Mouse (Mus musculus) heart, adult 2 months (tissue): ENCODE results near the gene Defb36. TPM values are rescaled to one million over a fixed set of nuclear protein-coding genes. Genes with fewer than 3 reads are reported as not detected.
A peak's percentile ranks its signal among the peaks of the same experiment; 100 is the strongest.

Experiments used
- DNase-seq, 2 experiments: peaks; one replicate each; pipeline ENCODE4 v3.0.0; 2021
- H3K27ac ChIP-seq: fragments of 200-600 bp; 2 replicates; pipeline ENCODE4 v1.8.1; 2022
- H3K27me3 ChIP-seq: fragments of 200-500 bp; 2 replicates; pipeline ENCODE4 v1.6.1; 2012; ENCODE audit warnings: mild to moderate bottlenecking, low read length, inconsistent platforms, mixed read lengths; ENCODE audit not compliant: control insufficient read depth, insufficient read depth
- H3K36me3 ChIP-seq: fragments of 200-500 bp; 2 replicates; pipeline ENCODE4 v1.6.1; 2012; ENCODE audit warnings: low read length, inconsistent platforms; ENCODE audit not compliant: control insufficient read depth, insufficient read depth
- H3K4me1 ChIP-seq: fragments of 200-500 bp; 2 replicates; pipeline ENCODE4 v1.6.1; 2011; ENCODE audit warnings: low read length; ENCODE audit not compliant: control insufficient read depth, insufficient read depth
- H3K4me3 ChIP-seq: fragments of 200-600 bp; 2 replicates; pipeline ENCODE4 v1.8.1; 2022
- H3K79me2 ChIP-seq: fragments of 200-500 bp; replicated peaks from 2 replicates; pipeline ENCODE4 v1.6.1; 2012; ENCODE audit warnings: mild to moderate bottlenecking, inconsistent platforms, low read length, moderate library complexity, mixed read lengths; ENCODE audit not compliant: control insufficient read depth, insufficient read depth
- H3K9ac ChIP-seq: fragments of 200-500 bp; 2 replicates; pipeline ENCODE4 v1.6.1; 2012; ENCODE audit warnings: low read depth, mild to moderate bottlenecking, control low read depth, inconsistent platforms, low read length, mixed read lengths
- CTCF ChIP-seq: fragments of 200-600 bp; IDR thresholded peaks from 2 replicates; pipeline ENCODE4 v1.8.1; 2022; ENCODE audit warnings: antibody characterized with exemption, mild to moderate bottlenecking, moderate library complexity
- EP300 ChIP-seq: fragments of 200-500 bp; IDR thresholded peaks from 2 replicates; pipeline ENCODE4 v1.6.1; 2011; ENCODE audit warnings: low read depth, low read length, control low read depth; ENCODE audit not compliant: insufficient read depth
- POLR2A ChIP-seq: fragments of 200-500 bp; IDR thresholded peaks from 2 replicates; pipeline ENCODE4 v1.6.1; 2011; ENCODE audit warnings: mild to moderate bottlenecking, low read depth, low read length, control low read depth; ENCODE audit not compliant: insufficient read depth
- WGBS: fragments of 180-500 bp; shearing (Covaris S2); methylation state at CpG from one replicate; pipeline ENCODE4 v1.1.7; 2018; 5-methylcytosine and 5-hydroxymethylcytosine counted together
- intact Hi-C: fragments of 180-260 bp; cut with DNase I; formaldehyde crosslinking; loops from one replicate; pipeline ENCODE4 v1.15.1; 2025
- long read RNA-seq: library from polyadenylated mRNA; stranded (forward); transcript quantifications from one replicate; pipeline ENCODE4 v2.0.0, GENCODE M21; 2021
- polyA plus RNA-seq: library from polyadenylated mRNA; depleted of rRNA; stranded (reverse); fragments of >200 nt; gene quantifications from 2 replicates; pipeline ENCODE4 v1.2.3, GENCODE M21; 2012; rRNA removed
- total RNA-seq, 2 experiments: library from RNA; stranded (reverse); gene quantifications; 2 replicates each; pipeline ENCODE4 v1.2.3; 2021

Defb36 gene
- not detected for total RNA-seq
- polyA plus RNA-seq, result not detected in 2 replicates
- long read RNA-seq, result 0 reads

GRCm38 (mm10) chr2:152604057-152604456, at the start of gene Defb36:
Gene Defb36, plus strand, starts transcription at chr2:152604327.
- no peak for TF ChIP-seq EP300
- TF ChIP-seq CTCF, result peak; percentile 69
- Histone ChIP-seq H3K4me3 (no peak within 1 kb of the TSS), H3K9ac (no peak within 1 kb of the TSS), H3K79me2 (no peaks in the 10 kb centered on the region), H3K36me3 (no peaks in the 10 kb centered on the region), H3K27me3 (no peaks in the 10 kb centered on the region), H3K27ac (no peak within 1 kb of the TSS), H3K4me1 (no peaks in the 10 kb centered on the region)
- WGBS, result 68% methylated on average over 15 of the region's 15 CpGs
- DNase-seq, result peak; percentile 20 to 47
- intact Hi-C loops, result loop anchor here (1.0 to 5.0 kb wide), 2 partner anchors 50 to 132 kb away; no protein-coding TSS in a partner anchor

GRCm38 (mm10) chr2:152556655-152557054, 47.5 kb upstream of the Defb36 start:
- no peaks in the 10 kb centered on the region for H3K36me3 ChIP-seq
- no peaks in the 10 kb centered on the region for H3K4me1 ChIP-seq
- no peaks in the 10 kb centered on the region for H3K27me3 ChIP-seq
- no peak overlapping the region for H3K9ac ChIP-seq
- intact Hi-C loops, result no loop called here
- 80% methylated on average over 7 of the region's 7 CpGs for WGBS
- no peak overlapping the region for H3K27ac ChIP-seq
- H3K79me2 ChIP-seq, result no peaks in the 10 kb centered on the region
- no peak for TF ChIP-seq POLR2A
- TF ChIP-seq EP300, result no peak
- no peak for TF ChIP-seq CTCF
- no peak overlapping the region for H3K4me3 ChIP-seq
- DNase-seq, result no peak

GRCm38 (mm10) chr2:152569038-152569437, 35.1 kb upstream of the Defb36 start, which contains the start of gene Gm17416:
Gene Gm17416, plus strand, starts transcription at chr2:152569338.
- intact Hi-C loops, result no loop called here
- H3K4me3 ChIP-seq, result no peak within 1 kb of the TSS
- TF ChIP-seq EP300, result no peak
- TF ChIP-seq CTCF, result no peak
- TF ChIP-seq POLR2A, result no peak
- no peak within 1 kb of the TSS for H3K27ac ChIP-seq
- H3K27me3 ChIP-seq, result no peaks in the 10 kb centered on the region
- H3K4me1 ChIP-seq, result no peaks in the 10 kb centered on the region
- no peak within 1 kb of the TSS for H3K9ac ChIP-seq
- 82% methylated on average over 5 of the region's 5 CpGs for WGBS
- no peaks in the 10 kb centered on the region for H3K79me2 ChIP-seq
- no peaks in the 10 kb centered on the region for H3K36me3 ChIP-seq
- DNase-seq, result no peak

- Histone ChIP-seq H3K4me3 (no peak overlapping the region), H3K9ac (no peak overlapping the region), H3K27ac (no peak overlapping the region), H3K36me3 (no peaks in the 10 kb centered on the region), H3K79me2 (no peaks in the 10 kb centered on the region), H3K4me1 (no peaks in the 10 kb centered on the region), H3K27me3 (no peaks in the 10 kb centered on the region)
- TF ChIP-seq CTCF (no peak), EP300 (no peak), POLR2A (no peak)
- DNase-seq, result no peak
- intact Hi-C loops, result no loop called here
- 81% methylated on average over 4 of the region's 4 CpGs for WGBS
Measured at GRCm38 (mm10) chr2:152569881-152570280, 34.2 kb upstream of the Defb36 start.

- Histone ChIP-seq H3K36me3 (no peaks in the 10 kb centered on the region), H3K4me1 (no peaks in the 10 kb centered on the region), H3K79me2 (no peaks in the 10 kb centered on the region), H3K27ac (no peak overlapping the region), H3K27me3 (no peaks in the 10 kb centered on the region), H3K4me3 (no peak overlapping the region), H3K9ac (no peak overlapping the region)
- TF ChIP-seq CTCF (no peak), EP300 (no peak), POLR2A (no peak)
- intact Hi-C loops, result no loop called here
- no peak for DNase-seq
- WGBS, result 78% methylated on average over 6 of the region's 6 CpGs
Measured at GRCm38 (mm10) chr2:152570313-152570712, 33.8 kb upstream of the Defb36 start.

GRCm38 (mm10) chr2:152572114-152572794, 31.9 kb upstream of the Defb36 start, which contains the start of gene Defb21:
Gene Defb21, plus strand, starts transcription at chr2:152572744.
- Histone ChIP-seq H3K36me3 (no peaks in the 10 kb centered on the region), H3K79me2 (no peaks in the 10 kb centered on the region), H3K27ac (no peak within 1 kb of the TSS), H3K27me3 (no peaks in the 10 kb centered on the region; the same call in 1 of the 2 replicates), H3K4me1 (no peaks in the 10 kb centered on the region), H3K9ac (no peak within 1 kb of the TSS), H3K4me3 (no peak within 1 kb of the TSS)
- WGBS, result 63% methylated on average over 11 of the region's 11 CpGs
- DNase-seq, result no peak
- TF ChIP-seq EP300, result no peak
- TF ChIP-seq POLR2A, result no peak
- peak; percentile 37 for TF ChIP-seq CTCF
- intact Hi-C loops, result no loop called here
